Mouse (Mus musculus) adrenal gland (tissue): Measurements from ENCODE around the gene Calr.

Source experiments
- intact Hi-C: fragments of 180-260 bp; cut with DNase I; formaldehyde crosslinking; loops from one replicate; pipeline ENCODE4 v1.15.1; 2025

Calr gene

DNA sequence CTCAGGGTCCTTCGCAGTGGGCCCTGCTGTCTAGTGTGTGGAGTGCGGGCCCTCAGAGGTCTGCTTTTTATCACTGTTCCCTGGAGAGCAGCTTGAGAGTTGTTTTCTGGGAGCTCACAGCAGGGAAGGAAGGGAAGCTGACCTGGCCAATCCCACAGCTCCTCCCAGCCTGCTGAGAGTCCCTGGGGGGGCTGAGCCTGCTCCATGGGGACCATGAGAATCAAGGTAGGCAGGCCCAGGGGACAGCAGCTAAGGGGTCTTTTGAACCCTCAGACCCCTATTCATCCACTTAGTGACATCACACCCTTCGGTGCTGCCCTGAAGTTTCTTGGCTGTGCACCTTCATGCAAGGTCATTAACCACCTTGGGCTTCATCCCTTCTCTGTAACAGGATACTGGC, 24.0 kb downstream of the Calr start, which contains the start of gene Dand5:
Gene Dand5, minus strand, starts transcription at position 101 of the 400 bp plus-strand sequence.
- intact Hi-C loops = no loop called here

DNA sequence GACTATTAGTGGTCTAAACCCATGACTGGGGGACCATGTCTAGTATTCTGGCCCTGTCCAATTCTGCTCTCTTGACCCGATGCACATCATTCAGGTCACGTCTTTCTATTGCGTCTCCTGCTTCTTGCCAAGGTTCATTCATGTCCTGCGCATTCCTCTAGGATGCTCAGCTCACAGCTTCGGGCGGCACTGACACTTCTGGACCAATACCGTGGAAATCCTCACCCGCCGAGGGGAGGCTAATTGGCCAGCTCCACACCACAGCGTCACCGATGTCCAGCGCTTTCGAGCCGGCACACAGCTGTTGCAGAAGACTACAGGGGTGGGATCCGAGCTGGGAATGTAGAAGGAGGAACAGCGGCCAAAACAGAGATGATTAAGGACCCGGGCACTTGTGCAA, 30.6 kb downstream of the Calr start:
- intact Hi-C loops = loop anchor here (10.0 kb wide), 1 partner anchor 221 kb away; no protein-coding TSS in a partner anchor

DNA sequence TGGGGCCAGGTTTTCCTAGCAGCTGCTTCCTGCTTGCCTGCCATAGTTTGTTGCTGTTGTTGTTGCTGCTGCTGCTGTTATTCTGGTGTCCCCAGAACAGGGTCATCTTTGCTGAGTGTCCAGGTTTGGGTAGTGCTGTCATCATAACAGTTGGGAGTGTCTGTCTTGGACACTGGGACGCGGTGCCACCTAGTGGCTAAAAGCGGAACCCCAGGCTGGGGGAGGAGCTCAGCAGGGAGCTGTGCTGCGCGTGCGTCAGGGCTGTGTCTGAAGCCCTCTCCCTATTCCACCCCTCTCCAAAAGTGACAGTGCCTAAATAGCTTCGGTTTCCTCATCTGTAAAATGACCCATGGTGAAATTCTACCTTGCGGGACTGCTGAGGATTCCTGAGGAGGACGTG, 31.2 kb downstream of the Calr start:
- intact Hi-C loops = loop anchor here (10.0 kb wide), 1 partner anchor 221 kb away; no protein-coding TSS in a partner anchor

DNA sequence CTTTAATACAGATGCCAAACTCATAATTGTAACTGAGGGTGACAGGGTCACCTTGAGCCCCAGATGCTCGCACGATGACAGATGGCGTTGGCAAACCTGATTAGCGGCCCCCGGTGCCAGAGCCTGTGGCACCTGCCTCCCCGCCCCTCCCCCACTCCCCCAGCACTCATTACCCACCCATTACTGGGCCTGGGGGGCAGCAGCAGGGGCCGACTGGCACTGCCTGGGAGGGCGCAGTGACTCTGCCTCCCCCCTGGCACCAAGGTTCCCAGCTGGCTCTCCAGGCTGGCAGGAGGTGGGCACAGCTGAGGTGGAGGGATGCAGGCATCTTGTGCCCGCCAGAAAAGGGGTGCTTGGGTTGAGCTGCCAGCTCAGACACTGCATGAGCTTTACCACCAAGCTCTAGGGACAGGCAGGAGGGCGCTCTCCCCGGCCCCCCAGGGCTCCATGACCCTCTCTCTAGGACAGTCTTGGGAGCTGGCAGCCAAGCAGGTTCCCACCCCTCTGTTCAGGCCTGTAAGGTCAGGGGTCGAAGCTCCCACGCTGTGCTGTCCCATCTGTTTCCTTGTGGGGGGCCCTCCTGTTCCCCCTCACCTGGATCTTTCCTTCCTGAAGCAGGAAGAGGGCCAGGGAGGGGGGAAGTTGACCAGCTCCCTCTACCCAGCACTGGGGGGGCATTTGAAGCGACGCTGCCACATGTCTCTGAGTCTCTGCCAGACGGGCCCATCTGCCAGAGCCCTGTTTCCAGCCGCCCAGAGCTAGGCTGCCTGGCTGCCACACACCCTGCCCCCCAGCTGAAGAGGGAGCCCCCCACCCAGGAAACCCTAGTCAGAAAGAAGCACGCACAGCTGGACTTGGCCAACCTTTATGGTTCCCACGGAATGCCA, 31.9 kb downstream of the Calr start:
- intact Hi-C loops = loop anchor here (5.0 to 10.0 kb wide), 2 partner anchors 42 to 220 kb away; no protein-coding TSS in a partner anchor

DNA sequence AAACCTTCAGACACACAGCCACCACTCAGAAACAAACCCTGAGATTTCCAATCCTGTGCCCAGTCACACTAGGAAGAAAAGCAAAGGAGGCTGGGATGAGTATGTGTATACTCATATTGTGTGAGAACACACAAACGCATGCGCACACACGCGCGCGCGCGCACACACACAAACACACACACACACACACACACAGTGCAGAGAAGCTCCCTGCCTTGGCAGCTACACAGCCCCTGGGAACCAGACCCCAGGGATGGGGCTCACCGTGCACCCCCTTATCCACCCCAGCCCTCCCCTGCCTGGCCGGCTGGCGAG, 32.5 kb downstream of the Calr start:
- intact Hi-C loops = loop anchor here (5.0 to 10.0 kb wide), 2 partner anchors 42 to 219 kb away; no protein-coding TSS in a partner anchor

DNA sequence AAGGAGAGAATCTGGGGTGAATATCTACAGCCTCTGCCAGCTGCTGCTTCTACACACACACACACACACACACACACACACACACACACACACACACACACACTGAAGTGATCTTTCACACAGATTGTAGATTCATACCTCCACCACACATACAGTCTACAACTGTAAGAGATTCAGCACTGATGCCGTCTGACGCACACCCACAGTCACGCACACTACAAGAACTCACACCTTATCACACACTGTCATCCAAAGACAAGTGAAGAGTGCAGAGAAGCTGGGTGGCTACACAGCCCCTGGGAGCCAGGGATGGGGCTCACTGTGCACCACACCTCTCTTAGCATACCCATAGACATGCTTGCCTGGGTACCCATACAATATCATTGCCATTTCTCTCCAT, 32.9 kb downstream of the Calr start:
- intact Hi-C loops = loop anchor here (2.0 to 10.0 kb wide), 3 partner anchors 42 to 219 kb away; no protein-coding TSS in a partner anchor

DNA sequence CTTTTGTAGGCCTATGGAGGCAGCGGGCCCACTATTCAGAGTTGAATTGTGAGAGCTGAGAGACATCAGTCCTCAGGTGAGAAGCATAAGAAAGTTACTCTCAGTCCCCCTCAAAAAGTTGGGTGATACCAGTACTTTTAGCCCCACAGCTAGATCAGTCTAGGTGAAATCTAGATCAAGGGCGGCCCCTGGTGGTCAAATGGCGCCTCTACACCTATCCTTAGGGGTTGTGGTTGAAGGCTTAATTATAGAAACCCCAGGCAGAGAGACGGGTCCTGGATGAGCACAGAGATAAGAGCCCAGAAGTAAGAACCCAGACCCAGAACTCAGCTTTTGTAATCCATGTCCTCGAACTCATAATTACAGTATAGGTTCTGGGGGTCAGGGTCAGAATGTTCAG, 33.7 kb downstream of the Calr start:
- intact Hi-C loops = loop anchor here (2.0 to 10.0 kb wide), 3 partner anchors 41 to 218 kb away; no protein-coding TSS in a partner anchor

DNA sequence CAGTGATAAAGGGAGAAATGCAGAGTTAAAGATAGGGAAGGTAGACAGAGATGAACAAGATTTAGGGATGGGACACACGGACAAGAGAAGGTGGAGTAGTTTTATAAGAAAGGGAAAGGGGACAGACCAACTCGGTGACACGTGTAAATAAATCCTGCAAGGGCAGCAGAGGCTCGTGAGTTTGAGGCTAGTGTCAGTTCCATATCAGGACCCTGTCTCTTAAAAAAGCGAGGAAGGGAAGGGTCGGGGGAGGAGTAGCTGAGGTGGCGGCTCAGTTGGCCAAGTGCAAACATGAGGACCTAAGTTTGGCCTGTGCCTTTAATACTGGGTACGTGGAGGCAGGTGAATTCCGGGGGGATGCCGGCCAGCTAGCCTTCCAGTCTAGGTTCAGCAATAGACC, 35.4 kb downstream of the Calr start:
- intact Hi-C loops = loop anchor here (2.0 to 10.0 kb wide), 3 partner anchors 39 to 217 kb away; no protein-coding TSS in a partner anchor

DNA sequence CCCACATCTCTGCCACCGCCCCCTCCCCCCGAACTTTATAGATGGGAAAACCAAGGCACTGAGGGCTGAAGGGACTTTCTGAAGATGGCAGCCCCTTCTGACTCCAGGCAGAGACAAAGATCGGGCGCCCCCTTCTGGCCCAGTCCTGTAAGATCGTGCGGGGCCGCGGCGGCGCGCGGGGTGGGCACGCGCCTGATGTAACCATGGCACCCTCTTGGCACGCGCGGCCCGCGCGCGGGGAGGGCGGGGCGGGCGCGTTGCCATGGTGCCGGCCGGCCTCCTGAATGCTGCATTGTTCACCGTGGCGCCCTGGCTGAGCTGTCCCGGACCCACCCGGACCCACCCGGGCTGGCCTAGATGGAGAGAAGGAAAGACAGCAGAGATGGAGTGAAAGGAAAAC, 35.8 kb downstream of the Calr start:
- intact Hi-C loops = loop anchor here (2.0 to 10.0 kb wide), 3 partner anchors 39 to 216 kb away; no protein-coding TSS in a partner anchor

DNA sequence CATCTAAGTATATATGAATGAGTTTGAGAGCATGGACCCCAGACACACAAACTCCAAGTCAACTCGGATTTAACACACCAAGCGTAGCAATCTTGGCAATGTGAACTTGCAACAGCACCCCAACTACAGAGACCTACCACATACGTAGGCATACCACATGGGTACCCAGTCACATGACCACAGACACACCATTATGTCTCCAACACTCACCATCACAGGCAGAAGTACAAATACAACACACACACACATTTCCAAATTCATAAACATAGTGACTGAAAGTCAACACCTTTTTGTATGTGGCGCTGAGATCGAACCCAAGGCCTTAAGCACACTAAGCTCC, 36.8 kb downstream of the Calr start:
- intact Hi-C loops = loop anchor here (2.0 to 10.0 kb wide), 4 partner anchors 38 to 215 kb away; no protein-coding TSS in a partner anchor

DNA sequence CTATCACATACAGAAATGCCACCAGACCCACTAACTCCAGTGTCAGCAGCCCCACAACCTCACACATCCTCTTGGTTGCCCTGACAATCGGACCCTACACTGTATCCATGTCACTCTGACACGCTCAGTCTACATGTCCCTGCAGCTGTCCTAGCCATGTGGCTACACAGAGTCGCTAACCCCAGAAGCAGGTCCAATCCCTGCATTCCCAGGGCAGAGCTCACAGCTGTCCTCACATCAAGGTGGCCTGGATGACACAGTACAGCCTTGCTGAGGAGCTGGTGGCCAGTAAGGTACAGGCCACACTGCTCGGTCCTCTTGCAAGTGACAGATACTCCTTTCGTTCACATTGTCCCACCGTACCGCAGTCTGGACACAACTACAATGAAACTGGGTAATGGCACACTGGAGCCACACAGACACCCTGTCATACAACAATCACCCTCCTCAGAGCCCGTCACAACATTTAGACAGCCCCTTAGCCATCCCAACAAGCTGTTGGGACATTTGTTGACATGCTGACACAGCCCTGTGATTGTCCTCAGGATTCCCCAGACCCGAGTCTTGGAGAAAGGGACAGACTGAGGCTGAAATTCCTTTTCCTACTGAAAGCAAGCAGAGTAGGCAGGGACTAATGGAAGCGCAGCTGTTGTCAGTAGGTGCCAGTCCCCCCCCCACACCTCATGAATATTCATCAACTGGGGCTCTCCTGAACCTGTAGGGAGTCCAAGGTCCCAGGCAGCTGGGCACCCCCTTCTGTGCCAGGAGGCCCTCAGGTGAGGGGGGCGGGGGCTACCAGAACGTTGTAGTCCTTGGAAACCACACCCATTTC, 37.4 kb downstream of the Calr start:
- intact Hi-C loops = loop anchor here (5.0 kb wide), 1 partner anchor 52 kb away; no protein-coding TSS in a partner anchor

DNA sequence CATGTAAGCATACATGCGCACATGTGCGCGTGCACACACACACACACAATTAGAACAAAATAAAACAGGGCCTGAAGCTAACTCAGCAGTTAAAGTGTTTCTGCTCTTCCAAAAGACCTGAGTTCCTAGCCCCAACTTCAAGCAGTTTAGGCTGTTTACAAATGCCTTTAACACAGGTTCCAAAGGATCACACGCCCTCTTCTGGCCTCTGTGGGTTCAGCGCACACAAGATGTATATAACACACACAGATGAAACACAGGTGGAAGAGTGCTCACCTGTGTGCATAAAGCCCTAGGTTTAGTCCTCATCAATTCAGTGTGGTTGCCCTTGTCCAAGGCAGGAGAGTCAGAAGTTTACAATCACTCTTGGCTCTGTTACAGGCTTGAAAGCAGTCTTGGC, 40.7 kb downstream of the Calr start:
- intact Hi-C loops = loop anchor here (5.0 kb wide), 1 partner anchor 49 kb away; no protein-coding TSS in a partner anchor

DNA sequence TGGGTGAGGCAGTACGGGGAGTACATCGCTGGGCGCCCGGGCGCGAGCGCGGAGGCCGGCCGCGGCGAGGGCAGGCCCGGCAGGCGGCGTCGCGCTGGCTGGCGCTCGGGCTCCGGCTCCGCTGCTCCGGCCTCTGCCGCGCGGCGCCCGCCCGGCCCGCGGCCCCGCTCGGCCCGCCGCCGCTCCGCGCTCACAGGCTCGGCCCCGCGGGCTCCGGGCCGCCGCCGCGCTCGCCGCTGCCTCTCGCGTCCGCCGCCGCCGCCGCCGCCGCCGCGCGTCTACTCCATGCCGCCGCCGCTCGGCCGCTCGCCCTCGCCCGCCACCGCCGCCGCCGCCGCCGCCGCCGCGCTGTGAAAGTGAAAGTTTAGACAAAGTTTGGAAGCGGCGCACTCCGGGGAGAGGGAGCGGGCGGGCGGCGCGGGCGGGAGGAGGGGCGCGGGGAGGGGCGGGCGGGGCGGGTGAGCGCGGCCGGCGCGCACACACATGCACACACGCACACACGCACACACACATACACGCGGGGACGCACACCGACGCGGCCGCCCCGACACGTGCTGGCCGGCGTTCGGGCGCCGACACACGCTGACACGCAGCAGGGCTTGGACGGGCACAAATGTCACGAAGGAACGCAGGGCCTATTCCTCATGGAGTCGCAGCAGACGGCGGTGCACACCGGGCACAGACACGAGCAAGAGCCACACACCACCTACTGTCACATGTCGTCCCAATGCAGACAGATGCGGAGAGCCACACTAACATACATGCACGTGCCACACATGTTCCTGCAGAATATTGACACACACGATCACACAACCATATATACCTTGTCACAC, 46.5 kb downstream of the Calr start, which contains the start of gene Nfix:
Gene Nfix, minus strand, starts transcription at position 346 of the 833 bp plus-strand sequence.
- intact Hi-C loops = no loop called here

DNA sequence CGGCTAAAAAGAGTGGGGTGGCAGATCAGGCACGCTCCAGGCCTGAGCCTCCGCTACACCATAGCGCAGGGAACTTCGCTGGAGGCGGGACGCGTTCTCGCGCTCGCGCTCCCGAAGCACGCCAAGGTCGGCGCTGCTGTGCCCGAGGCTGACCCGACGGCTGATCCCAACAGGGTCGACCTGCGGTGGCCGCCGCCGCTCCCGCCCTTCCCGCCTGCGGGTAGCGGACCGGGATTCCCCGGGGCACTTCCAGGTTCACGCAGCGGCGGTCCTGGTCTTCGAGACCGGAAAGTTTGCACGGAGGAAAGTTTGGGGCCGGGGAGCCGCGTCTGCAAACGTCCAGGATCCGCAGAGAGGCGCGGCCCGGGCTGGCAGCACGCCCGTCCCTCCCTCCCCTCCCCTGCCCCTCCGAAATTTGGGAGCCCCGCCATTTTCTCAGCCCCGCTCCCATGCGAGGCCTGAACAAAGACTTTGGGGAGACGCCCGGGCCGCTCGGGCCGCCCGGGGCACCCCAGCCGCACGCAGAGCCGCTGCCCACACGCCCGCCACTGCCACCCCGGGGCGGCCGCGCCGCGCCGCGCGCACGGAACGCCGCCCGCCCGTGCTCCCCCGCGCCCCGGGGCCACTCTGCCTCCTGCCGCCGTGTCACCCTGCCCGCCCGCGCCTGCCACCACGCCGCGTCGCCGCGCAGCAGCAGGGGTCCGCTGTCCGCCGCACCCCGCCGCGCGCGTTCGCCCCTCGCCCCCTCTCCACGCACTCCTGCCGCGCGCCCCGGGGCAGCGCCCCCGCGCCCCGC, 47.4 kb downstream of the Calr start:
- intact Hi-C loops = no loop called here

DNA sequence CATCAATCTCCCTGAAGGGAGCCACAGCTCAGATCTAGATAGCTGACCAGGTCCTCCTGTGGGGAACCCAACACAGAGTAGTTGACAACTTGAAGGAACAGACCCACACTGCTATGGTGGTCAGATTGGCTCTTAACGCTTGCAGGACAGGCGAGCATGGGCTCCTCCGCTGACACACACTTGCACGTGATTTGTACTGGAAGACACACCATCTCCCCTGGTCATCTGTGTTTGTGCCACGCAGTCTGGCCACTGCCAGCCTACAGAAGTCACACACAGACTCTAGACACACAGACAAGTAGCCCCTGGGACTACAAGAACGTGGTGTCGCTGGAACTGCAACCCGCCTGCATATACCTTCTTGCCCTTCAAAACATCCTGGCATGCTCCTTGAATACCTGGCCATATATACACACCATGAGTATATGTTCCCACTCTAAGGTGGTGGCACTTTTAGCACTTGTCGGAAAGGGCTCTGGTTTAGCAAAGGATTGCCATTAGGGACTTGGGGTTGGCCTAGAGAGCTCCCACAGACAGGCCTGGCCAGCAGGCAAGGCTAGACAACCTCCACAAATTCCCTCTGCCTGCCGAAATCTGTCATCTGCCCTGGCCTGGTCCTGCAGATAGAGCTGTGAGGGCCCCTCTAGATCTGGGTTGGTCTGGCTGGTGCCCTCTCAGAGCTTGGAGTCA, 48.1 kb downstream of the Calr start:
- intact Hi-C loops = no loop called here

DNA sequence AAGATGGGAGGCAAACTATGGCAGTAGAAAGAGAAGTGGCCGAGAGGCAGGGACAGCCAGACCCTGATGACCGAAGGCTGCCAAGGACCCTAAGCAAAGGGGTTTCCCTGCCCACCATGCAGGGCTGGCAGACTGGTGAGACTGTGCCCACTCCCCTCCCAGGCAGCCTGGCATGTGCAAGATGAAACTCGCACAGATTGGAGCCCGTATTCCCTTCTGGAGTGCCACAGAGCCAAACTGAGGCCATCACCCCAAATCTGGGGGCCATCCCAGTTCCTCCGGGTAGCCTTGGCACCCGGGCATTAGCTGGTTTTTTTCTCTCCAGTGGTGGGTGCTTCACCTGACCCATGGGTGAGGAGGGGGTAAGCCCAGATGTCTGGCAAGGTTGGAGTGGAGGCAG, 48.8 kb downstream of the Calr start:
- intact Hi-C loops = no loop called here

DNA sequence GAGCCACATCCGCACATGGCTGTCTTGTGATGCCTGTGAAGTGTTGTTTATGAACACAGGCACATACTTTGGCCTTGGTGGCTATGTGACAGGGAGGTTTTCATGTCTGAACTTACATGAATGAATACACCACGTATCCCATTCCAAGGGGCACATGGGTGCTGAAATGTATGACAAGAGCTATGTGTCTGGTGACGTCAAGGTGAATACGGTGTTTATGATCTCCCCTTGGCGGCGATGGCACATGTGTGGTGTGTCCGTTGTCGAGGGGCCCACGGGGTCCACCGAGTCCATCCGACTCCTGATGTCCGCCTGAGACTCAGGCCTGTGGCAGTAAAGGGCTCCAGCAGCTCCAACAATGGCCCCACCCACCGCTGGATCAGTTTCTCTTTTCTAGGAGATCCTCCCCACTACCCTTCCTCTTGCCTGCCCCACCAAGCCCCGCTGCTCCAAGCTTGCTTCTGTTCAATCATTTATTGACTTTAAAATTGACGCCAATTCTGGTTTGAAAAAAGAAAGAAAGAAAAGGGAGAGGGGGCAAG, 49.4 kb downstream of the Calr start:
- intact Hi-C loops = no loop called here

DNA sequence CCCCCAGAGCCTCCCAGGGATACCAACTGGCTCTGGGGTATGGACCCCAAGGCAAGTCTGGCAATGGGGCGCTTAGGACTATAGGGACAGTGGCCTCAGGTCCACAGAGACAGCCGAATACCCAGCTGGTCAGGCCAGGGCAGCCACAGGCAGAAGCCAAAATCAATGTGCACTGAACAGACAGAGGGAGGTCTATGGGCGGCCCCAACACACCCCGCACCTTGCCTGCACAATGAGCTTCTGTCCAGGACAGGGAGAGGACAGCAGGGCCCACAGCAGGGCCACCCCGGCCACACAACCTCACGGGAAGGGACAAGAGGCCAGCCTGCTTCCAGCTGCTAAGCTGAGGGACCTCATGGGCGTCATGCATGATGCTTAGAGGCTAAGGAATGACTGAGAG, 52.2 kb downstream of the Calr start:
- intact Hi-C loops = no loop called here
